Mouse (Mus musculus) liver, postnatal 0 days (tissue): ENCODE measurements around the gene Anapc7. TPM values are rescaled to one million over a fixed set of nuclear protein-coding genes. Genes with fewer than 3 reads are reported as not detected.

ENCODE experiments used
- ATAC-seq: fragments of 200-750 bp; cut with Nextera tagmentation; 2 replicates; pipeline ENCODE4 v1.8.0; 2017; ENCODE audit warnings: mild to moderate bottlenecking, moderate library complexity
- DNase-seq: peaks from one replicate; pipeline ENCODE4 v3.0.0-alpha.2; 2016
- H3K27ac ChIP-seq: fragments of 300-500 bp; sonication (generic); 2 replicates; pipeline ENCODE4 v1.5.1; 2014; ENCODE audit warnings: antibody characterized with exemption, moderate library complexity, mild to moderate bottlenecking, low read depth
- H3K27me3 ChIP-seq: fragments of 300-500 bp; sonication (generic); 2 replicates; pipeline ENCODE4 v1.6.1; 2014; ENCODE audit warnings: low read length, control low read depth, mixed read lengths; ENCODE audit not compliant: insufficient read depth
- H3K36me3 ChIP-seq: fragments of 300-500 bp; sonication (generic); replicated peaks from 2 replicates; pipeline ENCODE4 v1.6.1; 2014; ENCODE audit warnings: mild to moderate bottlenecking, control low read depth, low read length, moderate library complexity, mixed read lengths; ENCODE audit not compliant: insufficient read depth
- H3K4me1 ChIP-seq: fragments of 300-500 bp; sonication (generic); 2 replicates; pipeline ENCODE4 v1.6.1; 2014; ENCODE audit warnings: antibody characterized with exemption, mild to moderate bottlenecking, control low read depth; ENCODE audit not compliant: insufficient read depth
- H3K4me2 ChIP-seq: fragments of 300-500 bp; sonication (generic); 2 replicates; pipeline ENCODE4 v1.6.1; 2014; ENCODE audit warnings: low read depth, mild to moderate bottlenecking, low read length, moderate library complexity, mixed read lengths
- H3K4me3 ChIP-seq: fragments of 300-500 bp; sonication (generic); 2 replicates; pipeline ENCODE4 v1.5.1; 2014; ENCODE audit warnings: low read depth, low read length
- H3K9ac ChIP-seq: fragments of 300-500 bp; sonication (generic); replicated peaks from 2 replicates; pipeline ENCODE4 v1.6.1; 2014; ENCODE audit warnings: mild to moderate bottlenecking, moderate library complexity
- H3K9me3 ChIP-seq: fragments of 300-500 bp; sonication (generic); 2 replicates; pipeline ENCODE4 v1.6.1; 2016; ENCODE audit warnings: mild to moderate bottlenecking, control low read depth, low read length, mixed read lengths
- CTCF ChIP-seq: sonication (generic); IDR thresholded peaks from 2 replicates; pipeline ENCODE4 v1.5.1; 2016; ENCODE audit warnings: antibody characterized with exemption, low read depth
- EP300 ChIP-seq: IDR thresholded peaks from 2 replicates; pipeline ENCODE4 v1.6.1; 2016; ENCODE audit warnings: antibody characterized with exemption, low read depth, mild to moderate bottlenecking
- WGBS: fragments of 180-500 bp; shearing (Covaris S2); extraction: QIAGEN DNeasy Blood & Tissue Kit; methylation state at CpG from one replicate; pipeline ENCODE4 v1.1.7; 2014; ENCODE audit not compliant: insufficient replicate concordance; 5-methylcytosine and 5-hydroxymethylcytosine counted together
- polyA plus RNA-seq: library from polyadenylated mRNA; unstranded; fragments of >200 nt; fragmentation: Nextera tagmentation; extraction: Ambion mirVana; gene quantifications from 2 replicates; pipeline ENCODE4 v1.2.1, GENCODE M21; 2015

The Anapc7 gene
- polyA plus RNA-seq, 1 experiment from 2014 or later, result 11.8 TPM

GRCm38 (mm10) chr5:122425550-122425949 lies 4.1 kb downstream of the Anapc7 start:
- no peak overlapping the region for H3K9ac ChIP-seq
- DNase-seq, result no peak
- TF ChIP-seq EP300 (no peak), CTCF (no peak)
- H3K27ac ChIP-seq, result no peak overlapping the region
- H3K4me3 ChIP-seq, result no peak overlapping the region
- ATAC-seq, result no peak
- no peak overlapping the region for H3K4me2 ChIP-seq
- H3K36me3 ChIP-seq, result peaks cover 25% of the 10 kb centered on the region
- no peaks in the 10 kb centered on the region for H3K9me3 ChIP-seq
- H3K4me1 ChIP-seq, result peaks cover 8% of the 10 kb centered on the region
- no peaks in the 10 kb centered on the region for H3K27me3 ChIP-seq
- WGBS, result 84% methylated on average over 2 of the region's 2 CpGs

- Histone ChIP-seq H3K9me3 (no peaks in the 10 kb centered on the region), H3K4me1 (no peaks in the 10 kb centered on the region), H3K27me3 (no peaks in the 10 kb centered on the region), H3K27ac (no peak overlapping the region), H3K36me3 (peaks cover 64% of the 10 kb centered on the region), H3K4me2 (no peak overlapping the region), H3K9ac (no peak overlapping the region), H3K4me3 (no peak overlapping the region)
- ATAC-seq (no peak), DNase-seq (no peak)
- WGBS, result 82% methylated on average over 4 of the region's 4 CpGs
- TF ChIP-seq CTCF, result no peak
- TF ChIP-seq EP300, result no peak
Observed at GRCm38 (mm10) chr5:122430036-122430775, 8.7 kb downstream of the Anapc7 start.

GRCm38 (mm10) chr5:122431221-122431620 lies 9.7 kb downstream of the Anapc7 start:
- no peak for DNase-seq
- WGBS, result 92% methylated on average over 8 of the region's 8 CpGs
- H3K36me3 ChIP-seq, result peaks cover 73% of the 10 kb centered on the region
- no peak overlapping the region for H3K4me2 ChIP-seq
- H3K27ac ChIP-seq, result no peak overlapping the region
- no peak for ATAC-seq
- no peak overlapping the region for H3K9ac ChIP-seq
- no peak overlapping the region for H3K4me3 ChIP-seq
- H3K4me1 ChIP-seq, result no peaks in the 10 kb centered on the region
- no peaks in the 10 kb centered on the region for H3K27me3 ChIP-seq
- no peaks in the 10 kb centered on the region for H3K9me3 ChIP-seq
- TF ChIP-seq CTCF (no peak), EP300 (no peak)

- Histone ChIP-seq H3K4me3 (no peak overlapping the region), H3K27ac (no peak overlapping the region), H3K4me2 (no peak overlapping the region), H3K4me1 (no peaks in the 10 kb centered on the region), H3K27me3 (no peaks in the 10 kb centered on the region), H3K36me3 (peaks cover 87% of the 10 kb centered on the region), H3K9ac (no peak overlapping the region), H3K9me3 (no peaks in the 10 kb centered on the region)
- DNase-seq (no peak), ATAC-seq (no peak)
- TF ChIP-seq EP300 (no peak), CTCF (peak; percentile 39; the same call in 1 of the 2 replicates)
- WGBS, result 81% methylated on average over 4 of the region's 4 CpGs
Observed at GRCm38 (mm10) chr5:122434541-122434940, 13.0 kb downstream of the Anapc7 start.

GRCm38 (mm10) chr5:122439400-122440094 lies 18.1 kb downstream of the Anapc7 start:
- H3K27ac ChIP-seq, result peak overlapping the region; percentile 45; the same call in 1 of the 2 replicates
- no peaks in the 10 kb centered on the region for H3K4me1 ChIP-seq
- H3K4me3 ChIP-seq, result no peak overlapping the region
- DNase-seq (no peak), ATAC-seq (no peak)
- no peaks in the 10 kb centered on the region for H3K9me3 ChIP-seq
- H3K9ac ChIP-seq, result no peak overlapping the region
- TF ChIP-seq EP300 (no peak), CTCF (no peak)
- WGBS, result 84% methylated on average over 19 of the region's 19 CpGs
- H3K36me3 ChIP-seq, result peaks cover 92% of the 10 kb centered on the region
- no peaks in the 10 kb centered on the region for H3K27me3 ChIP-seq
- no peak overlapping the region for H3K4me2 ChIP-seq

GRCm38 (mm10) chr5:122440095-122440630 lies 18.7 kb downstream of the Anapc7 start:
- ATAC-seq, result no peak
- Histone ChIP-seq H3K9me3 (no peaks in the 10 kb centered on the region), H3K9ac (no peak overlapping the region), H3K36me3 (peaks cover 92% of the 10 kb centered on the region), H3K27me3 (no peaks in the 10 kb centered on the region), H3K4me1 (no peaks in the 10 kb centered on the region), H3K27ac (no peak overlapping the region), H3K4me3 (no peak overlapping the region), H3K4me2 (no peak overlapping the region)
- WGBS, result 85% methylated on average over 12 of the region's 12 CpGs
- TF ChIP-seq CTCF, result no peak
- no peak for TF ChIP-seq EP300
- no peak for DNase-seq
